Mouse (Mus musculus) cerebellum, adult 2 months (tissue): ENCODE measurements around the gene Ghrh.

Source experiments
- CTCF ChIP-seq: fragments of 200-500 bp; IDR thresholded peaks from 2 replicates; pipeline ENCODE4 v1.5.1; 2011; ENCODE audit warnings: low read depth, mild to moderate bottlenecking, control low read depth, low read length, moderate library complexity, borderline replicate concordance; ENCODE audit not compliant: insufficient read depth
- POLR2A ChIP-seq: fragments of 200-500 bp; IDR thresholded peaks from 2 replicates; pipeline ENCODE4 v1.6.1; 2011; ENCODE audit warnings: low read length, control low read depth, borderline replicate concordance; ENCODE audit not compliant: insufficient read depth

DNA sequence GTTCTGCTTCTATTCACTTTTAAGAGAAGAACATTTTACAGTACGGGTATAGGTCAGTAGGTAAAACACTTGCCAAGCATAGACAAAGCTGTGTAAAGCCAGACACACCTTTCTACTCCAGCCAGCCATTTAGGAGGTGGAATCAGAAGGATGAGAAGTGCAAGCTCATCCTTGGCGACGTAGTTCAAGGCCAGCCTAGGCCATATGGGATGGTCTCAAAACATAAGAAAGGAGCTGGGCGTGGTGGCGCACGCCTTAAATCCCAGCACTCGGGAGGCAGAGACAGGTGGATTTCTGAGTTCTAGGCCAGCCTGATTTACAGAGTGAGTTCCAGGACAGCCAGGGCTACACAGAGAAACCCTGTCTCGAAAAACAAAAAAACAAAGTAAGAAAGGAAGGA lies 37.7 kb downstream of the Ghrh start:
- no peak for TF ChIP-seq CTCF
- TF ChIP-seq POLR2A = no peak
